Mouse (Mus musculus): ENCODE measurements at regions not wholly inside any gene's neighbourhood (a gene's known extent, or its start where the extent isn't known, plus 50 kb on each side); places are given as distances from the start of the nearest gene placed in this dataset.

DNA sequence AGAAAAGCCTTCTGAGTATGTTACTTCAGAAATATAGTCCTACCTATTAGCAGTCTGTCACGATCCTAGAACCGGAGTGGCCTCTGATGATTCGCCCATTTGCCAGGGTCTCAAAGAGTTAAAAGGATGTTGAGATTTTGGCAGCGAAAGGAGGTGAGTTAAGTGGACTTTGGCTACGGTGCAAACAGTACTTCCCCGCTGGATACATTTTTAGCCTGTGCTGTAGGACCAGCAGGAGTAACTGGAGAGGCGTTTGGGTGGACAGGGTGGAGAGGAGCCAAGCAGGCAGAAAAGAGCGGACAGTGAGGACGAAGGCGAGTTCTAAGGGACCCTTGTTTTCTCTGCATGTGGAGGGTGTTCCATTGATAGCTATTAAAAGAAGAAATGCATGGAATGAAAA, 76.6 kb upstream of the Mkln1 start:
- no peak for DNase-seq (ENCODE audit: low spot score)

DNA sequence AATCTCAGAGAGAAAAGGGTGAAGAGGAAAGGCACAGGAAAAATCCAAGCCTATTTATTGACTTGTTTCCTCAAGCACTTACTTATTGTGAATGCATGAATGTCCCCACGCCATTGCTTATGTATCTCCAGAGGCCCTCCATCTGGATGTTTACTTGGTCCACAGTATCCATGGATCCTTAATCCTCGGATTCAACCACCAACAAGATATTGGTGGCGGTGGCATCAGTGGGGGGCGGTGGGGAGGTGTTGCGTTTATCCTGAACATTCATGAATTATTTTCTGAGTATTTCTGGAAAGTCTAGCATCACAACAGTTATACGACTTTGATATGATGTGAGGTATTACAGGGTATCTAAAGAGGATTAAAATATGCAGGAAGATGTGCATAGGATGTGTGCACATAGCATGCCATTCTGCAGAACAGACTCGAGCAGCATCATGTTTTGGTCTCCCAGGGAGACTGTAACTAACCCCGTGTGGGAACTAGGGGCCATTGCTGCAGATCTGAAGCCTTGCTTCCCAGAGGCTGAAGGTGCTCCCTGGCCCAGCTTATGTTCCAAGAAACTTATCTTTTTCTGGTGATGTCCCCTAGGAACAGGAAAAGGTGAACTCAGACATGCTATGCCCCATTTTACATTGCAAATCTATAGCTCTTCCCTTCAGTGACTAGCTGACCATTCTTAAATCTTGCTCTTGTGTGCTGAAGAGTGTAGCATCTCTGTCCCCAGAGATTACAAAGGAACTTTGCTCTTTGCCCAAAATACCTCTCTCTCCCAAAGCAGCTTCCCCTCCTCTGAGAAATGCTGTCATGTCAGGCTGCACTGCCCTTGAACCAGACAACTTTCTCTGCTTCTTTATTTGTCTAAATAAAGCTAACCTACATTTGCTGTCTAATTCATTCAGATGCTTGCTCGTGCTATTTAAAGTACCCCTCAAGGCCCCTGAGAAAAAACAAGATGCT, 75.0 kb upstream of the Mkln1 start:
- no peak for DNase-seq (ENCODE audit: low spot score)

DNA sequence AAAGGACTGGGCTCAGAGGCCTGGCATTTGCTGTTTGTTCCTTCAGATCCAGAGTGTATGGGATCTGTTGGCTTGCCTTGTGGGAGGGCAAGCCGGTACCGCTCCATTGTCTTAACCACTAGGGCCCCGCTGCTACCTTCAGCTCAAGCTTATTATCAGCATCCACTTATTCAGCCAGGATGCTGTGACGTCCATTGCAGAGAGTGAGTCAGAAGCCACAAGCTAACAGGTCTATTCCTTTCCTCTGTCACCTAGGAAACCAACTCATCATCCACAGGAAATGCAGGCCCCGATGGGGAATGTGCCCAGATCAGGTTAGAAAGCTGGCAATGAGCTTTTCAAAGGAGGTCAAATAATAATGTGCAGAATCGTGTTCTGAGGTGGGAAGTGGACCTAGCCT, 73.8 kb upstream of the Mkln1 start:
- DNase-seq (ENCODE audit: low spot score), result no peak

DNA sequence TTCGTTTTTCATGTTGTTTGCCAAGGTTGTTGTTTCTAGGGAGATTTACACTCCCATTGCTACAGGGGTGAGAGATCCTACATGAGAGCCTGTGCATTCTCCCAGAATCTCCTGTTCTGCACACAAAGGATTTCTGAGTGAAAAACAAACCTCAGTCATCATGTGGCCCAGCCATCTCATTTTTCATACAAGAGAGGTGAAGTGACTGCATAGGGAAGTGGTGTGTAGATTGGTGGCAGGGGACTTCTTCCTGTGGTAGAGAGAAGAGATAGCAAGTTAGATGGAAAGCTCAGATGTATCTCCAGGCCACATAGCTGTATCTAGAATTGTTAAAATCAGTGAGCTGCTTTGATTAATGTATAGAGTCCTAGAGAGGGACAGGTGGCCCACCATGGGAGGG, 72.9 kb upstream of the Mkln1 start:
- no peak for DNase-seq (ENCODE audit: low spot score)

DNA sequence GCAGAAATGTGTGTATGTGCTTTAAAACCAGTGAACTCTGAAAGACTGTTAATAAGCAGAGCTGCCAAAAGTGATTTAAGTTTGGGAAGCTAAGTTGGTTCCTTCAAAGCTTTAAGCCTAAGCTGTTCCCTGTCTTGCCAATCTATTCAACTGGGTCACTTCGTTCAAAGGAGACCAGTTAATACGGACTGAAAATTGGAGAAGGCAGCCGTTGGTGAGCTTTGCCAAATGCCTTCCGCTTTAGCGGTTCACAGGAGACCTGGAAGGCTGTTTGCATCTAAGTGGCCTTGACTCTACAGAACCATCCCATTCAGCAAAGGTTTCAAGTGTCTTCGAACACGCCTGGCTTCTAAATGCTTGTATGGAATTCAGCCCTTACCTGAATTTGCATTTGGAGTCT, 68.2 kb upstream of the Mkln1 start:
- no peak for DNase-seq (ENCODE audit: low spot score)

DNA sequence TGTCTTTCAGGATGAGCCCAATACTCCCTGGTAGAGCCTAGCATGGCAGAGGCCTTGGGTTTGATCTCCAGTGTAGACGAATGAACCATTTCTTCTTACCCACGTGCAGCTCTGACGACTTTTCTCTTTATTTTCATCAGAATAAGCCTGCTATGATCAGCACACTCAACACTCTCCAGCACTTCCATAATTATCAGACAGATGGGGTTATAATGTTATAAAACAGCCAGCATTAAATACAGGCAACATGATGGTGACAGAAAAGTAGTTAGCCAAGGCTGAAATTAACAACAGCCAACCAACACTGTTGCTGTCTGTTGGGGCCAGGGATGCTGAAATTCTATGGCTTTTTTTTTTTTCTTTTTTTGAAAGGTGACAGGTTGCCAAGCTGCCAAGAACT, 67.7 kb upstream of the Mkln1 start:
- no peak for DNase-seq (ENCODE audit: low spot score)

DNA sequence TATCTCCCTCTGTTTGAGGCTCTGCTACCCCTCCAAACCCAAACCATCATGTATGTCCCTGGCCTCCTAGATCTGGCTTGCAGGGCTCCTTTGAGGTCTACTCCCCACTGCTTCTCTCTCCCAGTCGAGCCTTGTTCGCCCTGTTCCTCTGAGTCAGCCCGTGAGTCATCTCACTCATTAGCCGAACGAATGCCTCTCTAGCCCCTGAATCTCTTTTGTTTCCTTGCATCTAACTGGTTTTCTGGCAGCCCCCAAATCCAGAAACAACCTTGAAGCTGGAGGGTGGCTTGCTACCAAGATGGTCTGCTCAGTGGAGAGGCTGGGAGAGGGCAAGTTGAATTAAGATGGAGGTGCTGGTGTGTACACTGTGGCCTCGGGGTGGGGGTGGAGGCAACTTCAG, 66.3 kb upstream of the Mkln1 start:
- DNase-seq (ENCODE audit: low spot score), result no peak

DNA sequence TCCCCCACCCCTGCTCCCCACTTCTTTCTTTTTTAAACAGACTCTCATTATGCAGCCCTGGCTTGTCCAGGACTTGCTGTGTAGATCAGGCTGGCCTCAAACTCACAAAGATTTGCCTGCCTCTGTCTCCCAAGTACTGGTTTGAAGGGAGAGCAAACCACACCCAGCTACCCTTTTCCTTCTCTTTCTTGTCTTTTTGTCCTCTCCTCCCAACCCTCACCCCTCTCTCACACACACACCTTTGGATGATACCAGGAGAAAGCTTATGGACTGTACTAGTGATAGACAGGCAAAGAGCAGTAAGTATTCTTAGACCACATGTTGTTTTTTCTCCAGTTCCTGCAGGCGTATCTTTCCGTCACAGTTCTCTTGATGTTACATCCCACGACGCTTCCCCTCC, 65.8 kb upstream of the Mkln1 start:
- DNase-seq (ENCODE audit: low spot score), result no peak

DNA sequence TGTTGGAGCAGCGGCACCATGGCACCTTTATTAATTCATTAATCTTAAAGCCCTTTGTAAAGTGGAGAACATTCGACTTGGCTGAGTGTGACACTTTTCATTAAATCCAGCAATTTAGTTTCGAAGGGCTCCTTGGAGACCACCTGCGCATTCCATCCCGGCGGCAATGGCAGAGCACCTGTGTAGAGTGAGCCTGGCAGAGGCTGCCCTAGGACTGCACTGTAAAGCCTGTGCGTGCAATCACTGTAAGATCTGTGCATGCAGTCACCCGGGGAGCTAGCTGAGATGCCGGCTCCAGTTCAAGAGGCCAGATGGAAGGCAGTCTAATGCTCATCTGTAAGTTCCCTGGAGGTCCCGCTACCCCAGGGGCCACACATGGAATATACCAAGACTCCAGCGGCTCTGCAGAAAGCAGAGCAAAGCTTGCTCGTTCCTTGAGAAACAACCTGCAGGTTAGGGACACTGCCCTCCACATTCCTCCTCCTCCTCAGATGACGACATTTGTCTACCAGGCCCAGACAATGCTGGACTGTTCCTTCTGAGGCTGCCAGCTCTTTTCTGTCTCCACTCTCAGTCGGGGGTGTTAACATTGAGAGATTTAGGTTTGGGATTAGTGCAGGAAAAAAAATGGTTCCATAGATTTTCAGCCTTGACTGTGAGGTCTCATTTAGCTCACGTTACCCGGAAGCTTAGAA, 65.2 kb upstream of the Mkln1 start:
- no peak for DNase-seq (ENCODE audit: low spot score)

DNA sequence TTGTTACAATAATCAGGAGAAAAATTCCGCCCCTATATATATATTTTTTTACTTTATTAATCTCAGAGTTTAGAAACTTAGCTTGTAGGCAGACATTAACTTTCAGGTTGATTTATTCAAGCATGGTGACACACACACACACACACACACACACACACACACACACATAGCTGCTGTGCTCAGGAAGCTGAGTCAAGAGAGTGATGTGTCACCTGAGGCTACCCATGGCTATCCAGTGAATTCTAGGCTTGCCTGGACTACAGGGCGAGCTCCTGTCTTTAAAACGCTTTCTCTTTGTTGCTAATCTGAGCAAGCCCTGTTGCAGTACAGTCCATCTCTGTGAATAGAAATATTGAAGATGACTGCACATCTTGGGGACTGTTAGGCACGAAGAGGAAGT, 64.4 kb upstream of the Mkln1 start:
- DNase-seq (ENCODE audit: low spot score), result no peak

DNA sequence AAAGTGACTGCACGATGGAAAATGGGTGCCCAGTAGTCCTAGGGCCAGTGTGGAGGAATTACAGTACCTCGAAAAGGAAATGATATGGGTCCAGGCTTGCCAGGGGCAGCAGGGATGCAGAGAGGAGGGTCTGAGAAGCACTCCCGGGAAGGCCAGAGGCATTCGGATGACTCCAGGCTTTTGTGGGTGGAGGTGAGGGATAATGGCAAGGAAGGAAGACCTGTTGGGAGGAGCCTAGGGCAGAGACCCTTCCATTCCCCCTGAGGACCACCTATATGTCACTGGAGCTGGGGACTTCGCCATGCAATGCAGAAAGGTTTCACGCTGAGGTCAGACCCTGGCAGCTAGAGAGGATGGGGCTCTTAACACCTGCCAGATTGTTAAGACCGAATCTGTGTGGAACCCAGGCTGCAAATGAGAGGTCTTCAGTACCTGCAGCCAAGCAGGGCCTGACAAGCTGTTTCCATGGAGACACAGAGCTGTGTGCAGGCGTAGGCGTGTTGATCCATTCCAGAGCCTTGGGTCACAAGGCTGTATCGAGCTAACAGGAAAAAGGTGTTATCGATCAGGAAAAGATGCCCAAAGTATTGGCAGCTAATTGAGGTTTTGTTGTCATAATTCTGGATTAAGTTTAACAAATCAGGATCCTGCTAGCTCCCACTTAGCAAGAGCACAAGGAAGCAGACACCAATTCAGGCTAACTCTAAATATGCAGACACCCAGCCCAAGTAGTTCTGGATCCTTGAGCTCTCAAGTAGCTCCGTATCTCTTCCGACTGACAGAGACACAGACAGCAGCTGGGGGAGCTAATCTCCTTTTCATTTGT, 59.2 kb upstream of the Mkln1 start:
- no peak for DNase-seq (ENCODE audit: low spot score)

DNA sequence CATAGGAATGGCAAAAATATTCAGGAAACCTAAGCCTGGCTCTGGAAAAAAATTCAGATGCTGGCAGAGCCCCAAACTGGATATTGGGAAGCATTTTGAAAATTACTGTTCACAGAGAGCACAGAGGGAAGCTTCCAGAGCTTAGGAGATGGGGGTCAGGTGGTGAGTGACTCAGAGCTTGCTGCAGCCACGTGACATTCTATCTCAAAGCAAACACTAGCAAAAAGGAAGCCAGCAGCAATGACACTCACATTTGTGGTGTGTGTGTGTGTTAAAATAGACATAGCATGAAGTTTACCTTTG, 58.6 kb upstream of the Mkln1 start:
- no peak for DNase-seq (ENCODE audit: low spot score)

DNA sequence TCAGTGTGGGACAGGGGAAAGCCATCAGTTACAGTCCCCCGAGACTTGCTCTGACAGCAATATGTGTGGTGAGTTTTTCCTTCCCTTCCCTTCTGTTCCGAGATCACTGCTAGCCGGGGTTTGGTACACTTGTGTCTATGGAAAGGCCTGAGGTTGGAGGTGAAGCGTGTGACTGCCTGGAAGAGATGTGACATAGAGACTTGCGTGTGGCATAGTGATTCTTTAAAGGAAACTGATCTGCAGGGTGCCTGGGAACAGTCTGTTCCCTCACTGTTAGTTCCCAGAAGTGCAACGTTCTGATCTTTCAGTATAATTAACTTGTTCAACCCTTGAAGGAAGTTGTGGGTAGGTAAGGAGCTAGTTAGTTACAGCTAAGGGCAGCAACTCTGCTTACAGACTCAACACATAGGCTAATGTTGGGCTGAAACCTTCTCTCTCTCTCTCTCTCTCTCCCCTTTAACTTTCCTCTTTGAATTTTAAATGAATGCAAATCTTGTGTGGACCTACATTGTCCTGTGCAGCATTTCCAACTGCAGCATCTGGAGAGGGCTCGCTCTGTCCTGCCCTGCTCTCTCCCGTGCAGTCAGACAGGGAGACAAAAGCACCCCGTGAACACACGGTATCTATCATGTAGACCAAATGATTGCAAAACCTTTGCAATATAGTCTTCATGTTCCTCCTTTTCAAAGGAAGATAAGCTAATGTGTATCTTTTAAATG, 53.0 kb upstream of the Mkln1 start:
- no peak for DNase-seq (ENCODE audit: low spot score)

DNA sequence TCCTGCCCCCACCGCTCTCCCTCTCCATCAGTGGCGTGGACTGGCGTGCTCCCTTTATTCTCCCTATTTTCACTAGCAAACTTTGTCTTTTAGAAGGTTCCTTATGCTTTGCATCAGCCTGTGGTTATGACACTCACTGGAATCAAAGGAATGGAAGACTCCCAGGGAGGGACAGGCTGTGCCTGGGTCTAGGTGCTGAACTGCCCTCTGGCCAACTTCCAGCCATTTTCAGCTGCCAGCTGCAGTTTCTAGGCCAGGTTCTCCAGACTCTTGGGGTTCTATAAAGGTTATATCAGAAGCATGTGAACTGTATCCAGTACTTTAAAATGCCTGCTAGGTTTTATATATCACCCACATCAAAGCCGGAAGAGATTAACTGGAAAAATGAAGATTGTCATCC, 50.2 kb upstream of the Mkln1 start:
- DNase-seq (ENCODE audit: low spot score), result no peak
